Mouse (Mus musculus) embryonic facial prominence, embryonic 15.5 days (tissue): Measurements from ENCODE around the gene Ifrd2. TPM values are rescaled to one million over a fixed set of nuclear protein-coding genes. Genes with fewer than 3 reads are reported as not detected.

Source experiments
- ATAC-seq: fragments of 200-750 bp; cut with Nextera tagmentation; 2 replicates; pipeline ENCODE4 v1.8.0; 2017; ENCODE audit warnings: low read depth, moderate TSS enrichment; ENCODE audit not compliant: insufficient number of reproducible peaks, low FRiP score, low TSS enrichment
- H3K27ac ChIP-seq: fragments of 300-500 bp; sonication (generic); replicated peaks from 2 replicates; pipeline ENCODE4 v1.5.1; 2015; ENCODE audit warnings: mild to moderate bottlenecking, inconsistent platforms
- H3K27me3 ChIP-seq: fragments of 300-500 bp; sonication (generic); 2 replicates; pipeline ENCODE4 v1.6.1; 2015; ENCODE audit warnings: inconsistent platforms
- H3K36me3 ChIP-seq: fragments of 300-500 bp; sonication (generic); 2 replicates; pipeline ENCODE4 v1.6.1; 2015; ENCODE audit warnings: mild to moderate bottlenecking, inconsistent platforms
- H3K4me1 ChIP-seq: fragments of 300-500 bp; sonication (generic); 2 replicates; pipeline ENCODE4 v1.6.1; 2015; ENCODE audit warnings: inconsistent platforms
- H3K4me2 ChIP-seq: fragments of 300-500 bp; sonication (generic); replicated peaks from 2 replicates; pipeline ENCODE4 v1.6.1; 2015; ENCODE audit warnings: mild to moderate bottlenecking, inconsistent platforms
- H3K4me3 ChIP-seq: fragments of 300-500 bp; sonication (generic); replicated peaks from 2 replicates; pipeline ENCODE4 v1.5.1; 2015; ENCODE audit warnings: mild to moderate bottlenecking, inconsistent platforms
- H3K9ac ChIP-seq: fragments of 300-500 bp; sonication (generic); 2 replicates; pipeline ENCODE4 v1.6.1; 2015; ENCODE audit warnings: inconsistent platforms
- H3K9me3 ChIP-seq: fragments of 300-500 bp; sonication (generic); replicated peaks from 2 replicates; pipeline ENCODE4 v1.6.1; 2016; ENCODE audit warnings: inconsistent platforms
- WGBS: fragments of 180-500 bp; shearing (Covaris S2); methylation state at CpG from one replicate; pipeline ENCODE4 v1.1.7; 2015; 5-methylcytosine and 5-hydroxymethylcytosine counted together
- polyA plus RNA-seq: library from polyadenylated mRNA; unstranded; fragments of >200 nt; fragmentation: Nextera tagmentation; extraction: Ambion mirVana; gene quantifications from 2 replicates; pipeline ENCODE4 v1.2.1, GENCODE M21; 2015

Ifrd2 gene
- polyA plus RNA-seq, 1 experiment from 2014 or later, result 46.8 TPM

- peaks cover 55% of the 10 kb centered on the region for H3K4me1 ChIP-seq
- peak overlapping the region; percentile 82 for H3K4me3 ChIP-seq
- WGBS, result 1% methylated on average over 35 of the region's 35 CpGs
- no peaks in the 10 kb centered on the region for H3K36me3 ChIP-seq
- H3K9me3 ChIP-seq, result no peaks in the 10 kb centered on the region
- no peaks in the 10 kb centered on the region for H3K27me3 ChIP-seq
- peak overlapping the region; percentile 94 for H3K27ac ChIP-seq
- H3K4me2 ChIP-seq, result peak overlapping the region; percentile 95
- peak overlapping the region; percentile 94 for H3K9ac ChIP-seq
- no peak for ATAC-seq
These were observed 47.2 kb downstream of the Ifrd2 start for GRCm38 (mm10) chr9:107634406-107635278.

GRCm38 (mm10) chr9:107635279-107636028 is 48.0 kb downstream of the Ifrd2 start, which contains the start of gene Gnai2:
TSS of gene Gnai2 (minus strand) at chr9:107635367.
- peak; percentile 95 for ATAC-seq
- Histone ChIP-seq H3K27ac (peak within 1 kb of the TSS; percentile 94), H3K36me3 (no peaks in the 10 kb centered on the region), H3K27me3 (no peaks in the 10 kb centered on the region), H3K4me1 (peaks cover 47% of the 10 kb centered on the region), H3K9me3 (no peaks in the 10 kb centered on the region), H3K9ac (peak within 1 kb of the TSS; percentile 94), H3K4me3 (peak within 1 kb of the TSS; percentile 82), H3K4me2 (peak within 1 kb of the TSS; percentile 95)
- 3% methylated on average over 36 of the region's 38 CpGs for WGBS

GRCm38 (mm10) chr9:107637070-107637469 is 49.6 kb downstream of the Ifrd2 start:
- WGBS, result 28% methylated on average over 7 of the region's 7 CpGs
- Histone ChIP-seq H3K4me3 (no peak overlapping the region), H3K4me1 (peaks cover 30% of the 10 kb centered on the region), H3K36me3 (no peaks in the 10 kb centered on the region), H3K9me3 (no peaks in the 10 kb centered on the region), H3K27me3 (no peaks in the 10 kb centered on the region), H3K9ac (no peak overlapping the region), H3K27ac (no peak overlapping the region), H3K4me2 (no peak overlapping the region)
- ATAC-seq, result no peak

- H3K4me2 ChIP-seq, result no peak overlapping the region
- no peak overlapping the region for H3K9ac ChIP-seq
- no peak overlapping the region for H3K27ac ChIP-seq
- peaks cover 19% of the 10 kb centered on the region for H3K4me1 ChIP-seq
- no peaks in the 10 kb centered on the region for H3K27me3 ChIP-seq
- no peak for ATAC-seq
- H3K36me3 ChIP-seq, result no peaks in the 10 kb centered on the region
- 27% methylated on average over 8 of the region's 8 CpGs for WGBS
- H3K4me3 ChIP-seq, result no peak overlapping the region
- H3K9me3 ChIP-seq, result no peaks in the 10 kb centered on the region
These were observed 52.9 kb downstream of the Ifrd2 start for GRCm38 (mm10) chr9:107640257-107640772.

GRCm38 (mm10) chr9:107641666-107642065 is 54.2 kb downstream of the Ifrd2 start:
- ATAC-seq, result no peak
- Histone ChIP-seq H3K4me2 (no peak overlapping the region), H3K27me3 (no peaks in the 10 kb centered on the region), H3K36me3 (no peaks in the 10 kb centered on the region), H3K27ac (no peak overlapping the region), H3K4me3 (no peak overlapping the region), H3K4me1 (peaks cover 13% of the 10 kb centered on the region), H3K9me3 (no peaks in the 10 kb centered on the region), H3K9ac (no peak overlapping the region)
- WGBS, result 51% methylated on average over 8 of the region's 8 CpGs

Other genes starting within 250 kb of the Ifrd2 start
- gene Hemk1, start 249.3 kb upstream of the Ifrd2 start, polyA plus RNA-seq, result 11.7 and 12.3 TPM in 2 replicates
- 0.91 and 0.97 TPM in 2 replicates for gene 6430571L13Rik, start 247.0 kb upstream of the Ifrd2 start, polyA plus RNA-seq
- gene Cacna2d2, start 188.0 kb upstream of the Ifrd2 start, polyA plus RNA-seq, result 0.96 and 1.3 TPM in 2 replicates
- gene Tmem115, start 53.7 kb upstream of the Ifrd2 start, polyA plus RNA-seq, result 51.6 and 53.3 TPM in 2 replicates
- 26.4 and 26.8 TPM in 2 replicates for gene Cyb561d2, start 45.4 kb upstream of the Ifrd2 start, polyA plus RNA-seq
- gene Nprl2, start 45.4 kb upstream of the Ifrd2 start, polyA plus RNA-seq, result 41.9 and 48.0 TPM in 2 replicates
- 10.7 and 25.9 TPM in 2 replicates for gene Zmynd10, start 40.3 kb upstream of the Ifrd2 start, polyA plus RNA-seq
- gene Rassf1, start 36.1 kb upstream of the Ifrd2 start, polyA plus RNA-seq, result 82.0 and 87.7 TPM in 2 replicates
- 42.9 and 43.6 TPM in 2 replicates for gene Tusc2, start 24.4 kb upstream of the Ifrd2 start, polyA plus RNA-seq
- 97.5 and 98.4 TPM in 2 replicates for gene Hyal2, start 19.7 kb upstream of the Ifrd2 start, polyA plus RNA-seq
- 14.5 and 15.7 TPM in 2 replicates for gene Hyal1, start 10.7 kb upstream of the Ifrd2 start, polyA plus RNA-seq
- 21.5 and 22.8 TPM in 2 replicates for gene Naa80, start 8.8 kb upstream of the Ifrd2 start, polyA plus RNA-seq
- gene Hyal3, start 6.8 kb upstream of the Ifrd2 start, polyA plus RNA-seq, result 2.0 TPM in 2 replicates
- 21.2 and 22.7 TPM in 2 replicates for gene Sema3b, start 21.6 kb downstream of the Ifrd2 start, polyA plus RNA-seq
- 458 and 459 TPM in 2 replicates for gene Gnai2, start 47.7 kb downstream of the Ifrd2 start, polyA plus RNA-seq
- gene Slc38a3, start 81.9 kb downstream of the Ifrd2 start, polyA plus RNA-seq, result 3.7 and 4.2 TPM in 2 replicates
- 1.9 and 3.4 TPM in 2 replicates for gene Gnat1, start 92.1 kb downstream of the Ifrd2 start, polyA plus RNA-seq
- gene Sema3f, start 122.8 kb downstream of the Ifrd2 start, polyA plus RNA-seq, result 40.6 and 44.6 TPM in 2 replicates
- gene Rbm5, start 183.4 kb downstream of the Ifrd2 start, polyA plus RNA-seq, result 198 and 218 TPM in 2 replicates